Mouse (Mus musculus) spleen, postnatal 4 days (tissue): Measurements from ENCODE around the gene Cbl.

ENCODE experiments used
- DNase-seq, 2 experiments: peaks; one replicate each; pipeline ENCODE4 v3.0.0; 2022; ENCODE audit warnings: low spot score in 2 of 2

Cbl gene

DNA sequence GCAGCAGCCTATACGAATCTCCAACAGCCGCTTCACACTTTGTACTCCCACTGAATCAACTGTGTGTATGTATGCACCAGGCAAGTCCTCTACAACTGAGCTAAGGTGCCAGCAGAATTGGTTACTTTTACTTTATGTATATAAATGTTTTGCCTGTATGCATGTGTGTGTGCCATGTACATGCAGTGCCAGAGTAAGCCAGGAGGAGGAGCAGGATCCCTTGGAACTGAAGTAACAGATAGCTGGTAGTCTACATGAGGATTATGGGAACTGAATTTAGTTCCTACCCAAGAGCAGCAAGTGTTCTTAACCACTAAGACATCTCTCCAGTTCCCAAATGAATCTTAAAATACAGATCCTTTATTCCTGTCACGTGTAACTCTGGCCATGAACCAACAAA, 51.6 kb downstream of the Cbl start:
- DNase-seq, result peak; percentile 50 to 72

DNA sequence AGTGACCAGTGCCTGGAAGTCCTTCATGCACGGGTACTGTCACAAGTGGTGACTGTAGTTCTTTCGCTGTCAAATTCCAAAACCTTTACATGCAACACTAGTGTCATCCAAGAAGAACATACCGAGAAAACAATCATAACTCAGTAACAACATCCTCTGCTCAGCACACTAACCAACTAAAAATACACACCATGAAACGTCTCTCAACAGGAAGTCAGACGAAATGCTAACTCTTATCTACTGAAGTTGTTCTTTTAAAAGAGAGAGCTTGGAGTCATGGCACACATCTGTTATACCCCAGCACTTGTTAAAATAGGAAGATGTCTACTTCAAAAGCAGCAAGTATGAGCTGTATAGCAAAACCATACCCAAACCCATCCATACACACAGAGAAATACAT, 52.3 kb downstream of the Cbl start:
- no peak for DNase-seq

DNA sequence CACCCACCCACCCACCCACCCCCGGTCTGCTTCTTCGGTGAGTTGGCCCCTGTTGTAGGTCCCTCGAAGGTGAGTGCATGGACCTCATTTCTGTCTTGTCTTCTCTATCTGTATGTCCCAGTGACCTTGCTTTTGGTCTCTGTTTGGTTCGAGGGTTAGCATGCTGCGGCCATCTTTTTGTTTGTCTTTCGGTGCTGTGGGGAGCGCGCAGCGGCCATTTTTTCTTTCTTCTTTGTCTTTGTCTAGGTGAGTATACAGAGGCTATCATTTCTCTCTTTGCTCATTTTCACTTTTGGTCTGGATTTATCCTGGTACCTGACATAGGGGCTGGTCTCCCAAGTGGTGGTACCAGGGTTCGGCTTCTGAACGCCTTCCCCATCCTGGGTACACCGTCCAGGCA, 55.0 kb downstream of the Cbl start:
- DNase-seq, result no peak

DNA sequence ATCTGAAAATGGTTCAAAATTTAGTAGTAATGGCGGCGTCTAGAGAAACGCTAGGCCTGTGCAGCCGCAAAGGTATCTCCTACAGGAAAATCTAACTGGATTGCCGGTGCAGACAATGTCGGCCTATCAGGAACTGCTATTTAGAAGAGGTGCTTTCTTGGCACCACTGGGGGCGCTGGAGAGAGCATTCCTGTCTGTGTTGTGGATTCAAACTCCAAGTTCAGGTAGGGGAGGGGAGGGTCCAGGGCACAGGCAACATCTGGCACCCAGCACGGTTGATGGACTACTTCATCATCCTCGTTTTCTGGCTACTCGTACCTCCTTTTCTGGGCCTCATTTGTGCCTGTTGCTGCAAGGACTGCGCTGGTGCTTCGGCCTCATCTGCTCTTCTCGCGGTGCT, 55.5 kb downstream of the Cbl start:
- peak; percentile 20 to 68 for DNase-seq

DNA sequence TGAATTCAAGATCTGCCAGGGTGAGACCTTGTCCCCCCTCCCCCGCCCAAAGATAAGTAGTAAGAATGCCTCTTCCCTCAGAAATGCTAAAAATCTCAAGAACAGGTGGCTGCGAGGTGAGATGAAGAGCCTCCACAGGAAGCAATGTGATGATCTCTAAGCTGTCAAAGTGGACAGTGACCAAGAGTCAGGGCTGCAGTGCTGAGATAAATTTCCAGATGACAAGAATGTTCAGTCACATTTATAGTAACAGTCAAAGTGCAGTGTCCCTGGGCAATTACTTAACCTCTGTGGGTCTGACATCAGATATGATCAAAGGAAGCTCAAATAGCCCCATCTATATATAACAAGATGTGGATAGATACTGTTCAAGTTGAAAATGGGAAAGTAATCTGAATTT, 56.4 kb downstream of the Cbl start:
- no peak for DNase-seq

DNA sequence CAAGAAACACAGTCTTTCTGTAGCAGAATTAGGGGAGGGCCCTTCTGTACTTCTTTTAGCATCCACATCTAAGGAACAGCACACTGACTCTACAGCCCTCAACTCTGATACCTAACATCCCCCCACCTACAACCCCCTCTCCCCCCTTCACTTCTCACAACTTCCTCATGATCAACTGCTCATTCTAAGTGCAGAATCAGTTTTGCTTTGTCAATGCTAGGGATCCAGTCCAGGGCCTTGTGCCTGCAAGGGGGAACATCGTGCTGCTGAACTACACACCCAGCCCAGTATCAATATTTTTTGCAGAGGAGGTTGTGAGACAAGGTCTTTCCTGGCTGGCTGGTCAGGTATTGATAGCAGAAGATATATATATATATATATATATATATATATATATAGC, 57.9 kb downstream of the Cbl start:
- no peak for DNase-seq

DNA sequence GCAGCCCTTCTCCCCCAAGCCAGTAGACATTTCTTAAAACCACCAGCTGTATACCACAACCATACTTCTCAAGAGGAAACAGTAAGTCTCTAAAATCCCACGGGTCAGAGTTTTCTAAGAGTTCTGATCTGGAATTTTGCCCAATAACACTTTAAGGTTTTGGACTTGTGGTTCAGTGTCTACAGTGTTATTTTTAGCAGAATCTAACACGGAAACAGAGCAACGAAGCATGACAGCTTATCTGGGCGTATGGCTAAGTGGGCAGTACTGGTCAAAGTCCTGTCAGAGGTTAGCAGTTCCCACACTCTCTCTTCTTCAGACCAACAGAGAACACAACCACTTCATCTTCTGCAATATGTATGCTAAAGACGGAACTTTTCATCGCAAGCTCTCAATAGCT, 58.3 kb downstream of the Cbl start:
- no peak for DNase-seq

DNA sequence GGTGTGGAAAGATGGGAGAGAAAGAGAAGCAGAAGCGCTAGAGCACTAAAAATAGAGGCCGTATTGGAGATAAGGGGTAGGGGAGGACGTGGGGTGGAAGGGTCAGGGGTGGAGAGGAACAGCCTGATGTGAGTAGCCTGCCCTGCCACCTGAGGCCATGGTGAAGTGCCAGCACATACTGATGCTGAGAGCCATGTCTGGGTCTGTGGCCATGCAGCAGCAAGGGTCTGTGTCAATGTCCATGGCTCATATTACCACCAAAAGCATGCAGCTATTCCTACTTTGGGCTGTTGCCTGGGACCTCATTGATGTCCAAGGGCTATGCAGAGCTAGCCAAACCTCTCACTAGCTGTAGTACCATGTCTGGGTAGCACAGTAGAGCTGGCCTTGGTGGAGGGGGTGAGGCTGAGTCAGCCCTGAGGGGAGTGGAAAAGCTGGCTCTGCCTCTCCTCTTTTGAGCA, 63.1 kb downstream of the Cbl start:
- no peak for DNase-seq

DNA sequence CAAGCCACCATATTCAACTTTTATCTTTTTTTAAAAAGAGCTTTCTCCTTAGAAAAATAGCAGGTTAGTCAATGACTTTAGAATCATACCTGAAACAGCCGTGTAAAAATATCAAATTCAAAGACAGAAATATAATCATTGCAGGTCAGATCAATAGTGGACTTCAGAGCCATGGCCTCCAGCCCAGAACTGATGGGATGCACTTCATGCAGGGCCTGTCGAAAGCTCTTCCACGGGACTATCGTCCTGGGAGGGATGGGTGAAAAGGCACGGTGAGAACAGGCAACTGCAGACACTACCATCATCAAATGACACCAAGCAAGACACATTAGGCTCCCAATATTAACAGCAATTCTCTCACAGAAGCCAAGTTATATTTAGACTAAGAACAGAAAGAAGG, 64.9 kb downstream of the Cbl start:
- DNase-seq, result no peak

DNA sequence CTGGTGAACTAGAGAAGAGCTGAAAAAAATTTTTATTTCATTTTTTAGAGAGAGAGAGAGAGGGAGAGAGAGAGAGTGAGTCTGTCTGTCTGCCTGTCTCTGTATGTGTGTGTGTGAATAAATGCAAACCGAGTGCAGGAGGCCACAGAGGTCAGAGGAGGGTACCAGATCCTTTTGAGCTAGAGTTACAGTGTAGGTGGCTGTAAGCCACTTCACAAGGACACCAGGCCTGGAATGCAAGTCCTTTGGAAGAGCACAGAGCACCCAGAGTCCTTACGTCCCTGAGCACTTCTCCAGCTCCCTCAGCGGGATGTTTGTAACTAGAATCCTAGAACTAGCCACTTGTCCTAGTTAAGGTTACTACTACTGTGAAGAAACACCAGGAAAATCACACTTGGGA, 74.0 kb downstream of the Cbl start:
- DNase-seq, result no peak

DNA sequence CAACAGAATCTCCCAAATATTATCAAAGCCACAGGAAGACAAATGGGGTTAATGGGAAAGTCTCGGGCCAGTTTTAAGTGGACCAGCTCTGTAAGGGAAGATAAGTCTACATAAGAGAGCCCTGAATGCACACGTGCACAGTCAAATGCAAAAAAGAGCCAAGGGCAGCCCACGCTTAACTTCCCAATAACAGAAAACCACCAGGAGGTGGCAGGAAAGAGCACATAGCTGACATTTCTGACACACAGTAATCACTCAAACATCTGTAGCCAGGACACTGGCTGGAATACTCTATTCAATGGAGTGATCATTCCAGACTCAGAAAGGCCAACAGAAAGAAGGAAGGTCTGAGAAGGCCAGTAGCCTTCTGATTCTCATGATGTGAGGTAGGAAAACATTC, 86.6 kb downstream of the Cbl start:
- no peak for DNase-seq

DNA sequence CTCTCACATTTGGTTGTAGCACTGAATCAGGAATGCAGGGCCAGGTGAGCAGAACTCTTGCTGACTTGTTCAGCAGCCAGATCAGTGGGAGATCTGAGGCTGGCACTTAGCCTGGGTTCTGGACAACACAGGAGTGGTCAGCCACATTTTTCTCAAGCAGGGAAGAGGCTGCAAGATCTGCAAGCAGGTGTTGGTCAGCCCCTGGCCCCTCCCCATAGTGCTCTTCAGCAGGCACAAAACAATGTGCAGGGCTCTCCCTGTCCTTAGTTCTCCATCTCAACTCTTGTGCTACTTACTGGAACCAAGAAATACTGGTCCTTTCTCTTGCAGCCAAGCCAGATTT, 89.2 kb downstream of the Cbl start:
- DNase-seq, result no peak

DNA sequence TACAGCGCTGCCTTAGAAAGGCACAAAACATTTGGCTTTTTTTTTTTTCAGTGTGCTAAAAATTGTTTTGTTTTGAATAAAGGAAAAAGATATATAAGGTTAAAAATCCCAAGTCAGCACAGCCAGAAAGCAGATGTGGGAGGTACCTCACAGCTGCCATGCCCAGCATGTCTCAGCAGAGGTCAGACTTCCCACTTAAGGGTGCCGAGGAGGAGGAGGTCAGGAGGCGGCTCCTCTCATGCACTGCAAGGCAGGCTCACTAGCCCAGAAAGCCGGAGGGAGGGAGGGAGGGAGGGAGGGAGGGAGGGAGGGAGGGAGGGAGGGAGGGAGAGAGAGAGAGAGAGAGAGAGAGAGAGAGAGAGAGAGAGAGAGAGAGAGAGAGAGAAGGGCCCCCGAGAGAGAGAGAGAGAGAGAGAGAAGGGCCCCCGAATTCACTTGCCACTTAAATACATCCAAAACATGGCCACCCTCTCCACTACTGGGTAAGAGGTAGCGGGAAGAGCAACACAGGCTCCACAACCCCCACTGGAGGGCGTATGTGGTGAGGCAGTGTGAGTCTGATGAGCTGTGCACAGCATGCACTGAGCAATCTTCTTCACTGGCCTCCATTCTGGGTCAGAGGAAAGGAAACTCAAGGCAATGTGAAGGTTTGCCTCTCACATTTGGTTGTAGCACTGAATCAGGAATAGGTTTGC, 89.7 kb downstream of the Cbl start:
- no peak for DNase-seq

DNA sequence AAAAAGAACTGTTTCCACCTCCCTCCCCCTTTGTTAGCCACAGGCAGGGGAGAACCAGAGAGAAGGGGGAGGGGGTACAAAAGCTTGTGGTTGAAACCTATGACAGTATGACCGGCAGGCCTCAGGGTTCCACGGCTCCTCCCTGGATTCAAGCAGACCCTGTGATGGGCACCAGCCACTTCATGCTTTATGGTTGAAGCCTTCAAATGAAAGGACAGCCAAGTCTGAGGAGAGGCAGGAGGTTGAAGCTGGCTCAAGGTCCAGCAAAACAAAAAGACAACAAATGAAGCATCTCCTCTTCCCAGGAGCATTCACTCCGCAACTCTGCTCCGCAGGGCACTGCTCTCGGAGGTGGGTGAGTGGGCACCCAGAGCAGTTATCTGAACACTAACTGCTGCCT, 90.4 kb downstream of the Cbl start:
- no peak for DNase-seq

DNA sequence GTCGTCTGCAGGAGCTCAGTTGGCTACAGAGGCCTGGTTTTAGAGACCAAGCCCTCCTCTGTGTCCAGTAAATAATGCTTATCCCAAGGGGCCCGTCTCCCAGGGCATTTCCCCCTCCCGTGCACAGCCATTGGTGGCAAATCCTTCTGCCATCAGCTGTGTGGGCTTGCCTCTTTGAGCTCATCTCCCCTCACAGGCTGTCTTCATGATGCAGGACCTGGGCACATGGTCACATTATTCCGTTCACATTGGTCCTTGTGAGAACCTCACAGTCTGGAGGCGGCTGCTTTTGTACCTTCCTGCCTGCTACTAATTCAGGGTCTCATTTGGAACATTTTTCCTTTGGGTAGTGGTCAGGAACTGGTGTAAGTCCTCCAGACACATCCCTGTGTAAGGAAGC, 91.9 kb downstream of the Cbl start:
- no peak for DNase-seq

DNA sequence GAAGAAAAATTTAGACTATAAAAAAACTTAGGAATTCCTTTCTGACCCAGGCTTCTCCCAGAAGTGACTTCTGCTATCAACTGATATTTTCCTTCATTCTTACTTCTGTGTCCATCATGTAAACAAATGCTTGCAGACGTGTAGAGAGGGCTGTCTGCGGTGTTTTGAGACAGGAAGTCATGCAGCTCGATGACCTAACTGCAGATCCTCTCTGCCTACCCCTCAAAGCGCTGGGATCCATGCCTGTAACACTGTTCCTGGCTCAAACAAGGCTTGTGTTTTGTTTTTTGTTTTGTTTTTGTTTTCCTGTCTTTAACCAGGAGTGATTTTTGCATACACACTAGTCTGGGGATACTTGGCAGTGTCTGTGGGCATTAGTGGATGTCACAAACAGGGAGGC, 96.0 kb downstream of the Cbl start:
- no peak for DNase-seq

DNA sequence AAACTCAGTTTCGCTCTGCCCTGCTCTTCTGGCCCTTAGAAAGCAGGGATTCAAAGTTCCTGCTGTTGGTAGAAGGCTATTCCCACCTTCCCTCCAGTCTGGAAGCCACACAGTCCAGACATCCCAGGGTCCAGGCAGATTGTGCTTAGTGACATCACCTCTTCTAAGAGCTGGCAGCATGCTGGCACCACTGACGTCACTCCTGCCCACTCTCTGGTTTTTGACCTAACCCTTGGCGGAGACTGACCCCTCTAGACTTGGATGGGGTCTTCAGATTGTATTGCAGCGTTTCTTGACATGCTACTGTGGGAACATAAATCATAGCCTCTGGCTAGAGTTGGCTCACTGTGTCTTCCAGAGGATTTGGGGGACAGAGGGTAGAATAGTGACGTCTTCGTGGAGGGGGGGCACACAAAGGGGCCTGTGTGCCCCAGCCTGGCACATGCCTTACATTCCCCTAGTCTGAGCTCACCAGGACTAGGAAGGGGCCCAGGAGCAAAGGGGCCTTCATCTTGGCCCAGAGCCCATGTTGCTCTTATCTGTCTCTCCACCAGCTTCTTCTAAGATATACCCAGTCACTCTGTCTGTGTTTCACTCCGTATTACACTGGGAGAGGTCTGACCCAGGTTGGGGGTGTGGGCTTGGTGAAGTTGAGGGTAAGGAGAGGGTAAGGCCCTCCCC, 98.0 kb downstream of the Cbl start:
- no peak for DNase-seq

DNA sequence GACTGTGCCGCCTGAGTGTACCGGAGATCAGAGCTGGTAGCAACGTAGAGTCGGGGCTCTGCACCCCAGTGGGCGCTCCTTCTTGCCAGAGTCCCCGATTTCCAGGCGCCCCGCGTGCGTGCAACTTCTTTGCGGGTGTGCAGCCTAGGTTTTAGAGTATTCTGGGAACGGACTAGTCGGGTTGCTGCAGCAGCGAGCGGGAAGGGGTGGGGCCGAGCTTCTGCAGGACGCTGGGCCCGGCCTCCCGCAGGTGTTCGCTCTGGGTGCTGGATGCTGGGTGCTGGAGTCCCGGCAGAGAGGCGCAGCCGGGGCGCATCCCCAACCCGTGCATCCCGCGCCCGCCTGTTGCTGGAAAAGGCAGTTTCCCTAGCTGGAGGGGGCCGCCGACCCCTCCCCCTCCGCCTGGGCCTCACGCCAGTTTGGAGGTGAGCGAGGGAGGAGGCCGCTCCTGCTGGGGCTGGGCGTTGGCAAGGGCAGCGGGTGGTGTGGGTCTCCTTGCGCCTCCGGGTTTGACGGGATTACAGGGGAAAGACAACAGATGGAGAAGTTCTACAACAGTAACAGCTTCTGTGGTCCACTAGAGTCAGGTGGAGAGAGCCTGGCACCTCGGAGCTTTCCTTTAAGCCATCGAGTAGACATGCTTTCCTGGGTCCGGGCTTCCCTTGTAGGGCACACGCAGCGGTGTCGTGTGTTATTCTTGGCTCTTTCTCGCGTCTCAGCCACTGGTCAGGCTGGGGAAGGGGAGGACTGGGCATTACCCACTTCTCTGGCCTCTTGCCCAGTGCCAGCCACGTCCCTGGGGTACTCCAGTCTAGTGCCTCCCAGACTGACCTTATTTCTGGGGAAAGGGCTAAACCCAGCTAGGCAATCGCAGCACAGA, 98.8 kb downstream of the Cbl start:
- peak in 1 of 2 experiments; percentile 70 for DNase-seq

DNA sequence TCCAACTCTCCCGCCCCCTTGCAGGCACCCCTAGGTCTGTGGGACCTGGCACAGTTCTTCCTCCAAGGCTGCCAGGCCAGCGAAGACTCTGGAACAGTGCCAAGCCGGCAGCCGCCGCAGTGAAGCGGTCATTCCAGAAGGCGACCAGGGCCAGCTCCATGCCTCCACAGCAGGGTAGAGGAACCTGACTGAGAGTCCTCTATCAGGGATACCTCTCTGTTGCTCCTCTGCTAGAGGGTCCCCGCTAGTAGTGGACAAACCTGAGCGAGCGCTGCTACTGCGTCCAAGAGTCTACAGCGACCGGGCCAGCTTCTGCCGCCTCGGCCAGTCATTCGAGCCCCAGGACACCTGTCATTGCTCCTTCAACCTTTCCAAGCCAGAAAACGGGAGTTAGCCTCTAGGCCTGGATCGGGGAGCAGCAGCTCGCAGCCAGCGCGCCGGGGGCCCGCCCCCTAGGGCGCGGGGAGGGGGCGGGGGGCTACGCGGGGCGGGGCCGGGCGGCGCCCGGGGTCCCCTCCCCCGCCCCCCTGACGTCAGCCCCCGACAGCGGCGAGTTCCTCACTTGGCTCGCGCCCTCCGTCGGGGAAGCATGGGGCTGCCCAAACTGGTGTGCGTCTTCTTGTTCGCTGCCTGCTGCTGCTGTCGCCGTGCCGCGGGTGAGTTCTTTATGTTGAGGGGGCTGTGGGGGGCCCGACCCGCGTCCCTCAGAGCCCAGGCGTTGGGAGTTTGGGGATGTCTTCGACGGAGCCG, 99.6 kb downstream of the Cbl start, which contains the start of gene Mcam:
Gene Mcam (plus strand): TSS at position 369 of the 750 bp plus-strand sequence.
- peak in 1 of 2 experiments; percentile 70 for DNase-seq

DNA sequence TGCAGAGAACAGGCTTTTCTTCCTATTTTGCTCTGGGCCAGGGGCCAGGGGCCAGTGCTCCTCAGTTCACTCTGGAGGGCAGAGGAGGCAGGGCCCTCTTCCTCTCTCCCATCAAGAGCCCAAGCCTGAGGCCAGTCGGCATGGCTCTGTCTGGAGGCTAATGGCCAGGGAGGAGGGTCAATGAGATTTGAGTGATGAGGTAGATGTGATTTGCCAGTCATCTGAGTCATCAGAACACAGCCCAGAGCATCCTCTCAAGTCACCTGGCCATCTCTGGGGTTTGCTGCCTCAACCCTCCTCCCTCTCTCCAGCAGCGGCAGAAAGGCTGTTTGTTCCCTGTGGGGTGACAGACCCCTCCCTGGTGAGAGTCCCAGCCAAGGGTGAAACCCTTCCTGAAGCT, 100.6 kb downstream of the Cbl start:
- no peak for DNase-seq

DNA sequence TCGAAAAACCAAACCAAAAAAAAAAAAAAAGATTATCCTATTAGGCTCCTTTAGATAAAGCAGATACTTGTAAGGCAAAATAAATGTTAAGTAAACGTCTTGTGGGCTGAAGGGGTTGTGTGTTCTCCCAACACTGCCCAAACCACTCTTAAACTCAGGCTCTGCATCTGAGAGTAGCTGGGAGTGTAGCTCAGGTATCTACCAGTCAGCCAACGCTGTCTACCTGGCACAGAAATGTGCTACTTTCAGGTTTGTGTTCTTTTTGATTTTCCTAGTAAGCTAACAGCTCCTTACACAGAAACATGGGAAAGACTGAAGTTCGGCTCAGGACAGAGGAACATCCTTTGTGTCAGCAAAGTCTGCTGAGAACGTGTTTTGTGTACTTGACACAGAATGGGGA, 101.6 kb downstream of the Cbl start:
- no peak for DNase-seq

DNA sequence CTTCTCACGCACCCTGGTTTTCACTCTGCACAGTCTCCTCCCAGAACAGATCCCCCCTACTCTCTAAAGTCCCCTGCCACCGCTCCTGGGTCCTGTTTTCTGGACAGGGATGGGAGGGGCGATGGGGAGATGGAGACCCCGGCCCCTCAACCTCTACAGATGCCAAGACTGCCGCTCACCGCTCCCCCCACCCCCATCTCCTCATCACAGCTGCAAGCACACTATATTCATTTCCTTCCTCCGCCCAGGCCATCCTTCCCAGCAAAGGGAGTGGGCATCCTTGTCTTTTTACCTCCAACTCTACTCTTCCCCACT, 102.6 kb downstream of the Cbl start:
- peak in 1 of 2 experiments; percentile 54 for DNase-seq
